8 mouse cellular contexts compared by ENCODE assay signal in the genomic region with DNA sequence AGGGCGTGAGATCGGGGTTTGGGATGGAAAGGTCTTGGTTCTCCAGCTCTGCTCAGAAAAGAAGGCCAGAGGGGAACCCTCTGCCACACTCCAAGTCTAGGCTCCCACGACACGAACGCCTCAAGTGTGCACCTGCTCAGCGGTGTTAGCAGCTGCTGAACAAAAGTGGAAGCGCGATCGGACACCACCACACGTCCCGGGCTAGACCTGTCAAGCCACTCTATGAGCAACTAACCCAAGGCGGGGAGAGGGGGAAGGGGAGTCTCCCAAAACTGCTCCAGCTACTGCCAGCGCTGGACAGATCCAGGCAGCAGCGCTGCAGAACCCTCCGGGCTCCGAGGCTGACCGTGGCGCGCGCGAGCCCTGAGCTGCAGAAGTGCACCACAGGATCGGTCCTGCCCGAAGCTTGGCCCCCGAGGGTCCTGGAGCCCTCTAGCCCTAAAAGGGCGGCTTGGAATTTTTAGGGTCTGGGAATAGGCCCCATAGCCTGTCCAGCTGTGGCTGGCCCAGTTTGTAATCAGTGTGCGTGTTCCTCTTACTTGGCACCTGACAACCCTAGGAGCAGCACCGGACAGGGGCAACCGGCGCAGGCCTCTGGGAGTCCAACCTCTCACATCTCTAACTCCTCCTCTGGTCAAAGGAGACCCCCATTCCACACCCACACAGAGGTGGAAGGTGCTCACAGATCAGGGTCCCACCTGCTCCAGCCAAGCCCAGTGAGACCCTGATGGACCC. TPM values are rescaled to one million over a fixed set of nuclear protein-coding genes. Genes with fewer than 3 reads are reported as not detected.
A peak's percentile ranks its signal among the peaks of the same experiment; 100 is the strongest.
DNase-seq lines count a peak whose midpoint lies in the region; ATAC-seq lines count a peak whose summit lies in the region.

No protein-coding gene starts in this region.

- DNase-seq in adrenal gland, adult 2 months = peak; percentile 17
- no peak for DNase-seq in adrenal gland, adult 18-20 months (ENCODE audit: low spot score in 2 of 2)
- DNase-seq in retina, embryonic 14.5 days (ENCODE audit: low spot score) = peak; percentile 37
- no peak for DNase-seq in retina, postnatal 1 day
- no peak for DNase-seq in lung, postnatal 10 days

- 2% methylated on average over 29 of the region's 29 CpGs for WGBS in hindbrain, embryonic 16.5 days
- WGBS in midbrain, embryonic 13.5 days = 3% methylated on average over 29 of the region's 29 CpGs

- ATAC-seq in hindbrain, embryonic 16.5 days = peak; percentile 28
- ATAC-seq in midbrain, embryonic 13.5 days = peak; percentile 41
- ATAC-seq in megakaryocyte, adult 5-6 weeks (ENCODE audit: poor library complexity, severe bottlenecking) = no peak

- H3K4me2 ChIP-seq in hindbrain, embryonic 16.5 days (ENCODE audit: low read length) = peak overlapping the region; percentile 65
- H3K4me2 ChIP-seq in midbrain, embryonic 13.5 days (replicated peaks) = peak overlapping the region; percentile 84

- peak overlapping the region; percentile 92 for H3K27ac ChIP-seq in hindbrain, embryonic 16.5 days (ENCODE audit: low read depth, low read length)
- peak overlapping the region; percentile 90 for H3K27ac ChIP-seq in midbrain, embryonic 13.5 days

- H3K4me3 ChIP-seq in hindbrain, embryonic 16.5 days (ENCODE audit: low read length) = peak overlapping the region; percentile 75
- peak overlapping the region; percentile 65 for H3K4me3 ChIP-seq in midbrain, embryonic 13.5 days (replicated peaks)

- no peaks in the 10 kb centered on the region for H3K9me3 ChIP-seq in hindbrain, embryonic 16.5 days (ENCODE audit: control insufficient read depth, low read length)
- no peaks in the 10 kb centered on the region for H3K9me3 ChIP-seq in midbrain, embryonic 13.5 days

- H3K4me1 ChIP-seq in hindbrain, embryonic 16.5 days (ENCODE audit: control insufficient read depth, insufficient read depth, low read depth, low read length) = peaks cover 28% of the 10 kb centered on the region
- H3K4me1 ChIP-seq in midbrain, embryonic 13.5 days (replicated peaks) = peaks cover 32% of the 10 kb centered on the region

- H3K9ac ChIP-seq in hindbrain, embryonic 16.5 days (ENCODE audit: low read depth, low read length) = peak overlapping the region; percentile 91
- peak overlapping the region; percentile 87 for H3K9ac ChIP-seq in midbrain, embryonic 13.5 days (replicated peaks)

- H3K27me3 ChIP-seq in hindbrain, embryonic 16.5 days (replicated peaks; ENCODE audit: control insufficient read depth, insufficient read depth, low read length) = no peaks in the 10 kb centered on the region; the same call in 1 of the 2 replicates
- peaks cover 61% of the 10 kb centered on the region for H3K27me3 ChIP-seq in midbrain, embryonic 13.5 days

- H3K36me3 ChIP-seq in hindbrain, embryonic 16.5 days (ENCODE audit: control insufficient read depth, insufficient read depth, low read length) = no peaks in the 10 kb centered on the region
- H3K36me3 ChIP-seq in midbrain, embryonic 13.5 days = no peaks in the 10 kb centered on the region

RNA-seq across cellular contexts. Expression of gene Gabbr2, which starts 1.2 kb away (rescaled TPM):
- under 1 TPM; 0.17 to 0.24 TPM for total RNA-seq in adrenal gland, adult 2 months (2021)
- polyA plus RNA-seq in adrenal gland, adult 2 months (2012; rRNA removed) = 0.07 and 0.22 TPM in 2 replicates
- under 1 TPM; 0.27 to 0.35 TPM for total RNA-seq in adrenal gland, adult 18-20 months (2021)
- 11.0 and 13.3 TPM in 2 replicates for polyA plus RNA-seq in hindbrain, embryonic 16.5 days (2015; fragmentation: Nextera tagmentation; extraction: Ambion mirVana)
- 3.0 and 3.8 TPM in 2 replicates for polyA plus RNA-seq in midbrain, embryonic 13.5 days (2015; fragmentation: Nextera tagmentation; extraction: Ambion mirVana)
- total RNA-seq in megakaryocyte, adult 5-6 weeks (2015) = 0.02 TPM in 1 of 2 replicates, not detected in the other
- not detected in 2 replicates for total RNA-seq in megakaryocyte, adult 5-6 weeks (2017)

Comparison
In these comparisons a context has a peak if more than half of its experiments do, and no peak if none do; other contexts are left out.
1. DNase-seq: peak in adrenal gland, adult 2 months (single experiment) and retina, embryonic 14.5 days (single experiment); none in adrenal gland, adult 18-20 months (0 of 2), retina, postnatal 1 day (single experiment) and lung, postnatal 10 days (single experiment).